Mouse (Mus musculus) ES-CJ7 (cell line): ENCODE data around the gene Gm29564.
"Not testable (repeated sequence)": the region's sequence is repeated elsewhere in the genome, so short reads cannot be mapped to it uniquely, and the experiment has no call there.

ENCODE experiments used
- DNase-seq: peaks from one replicate; pipeline ENCODE4 v3.0.0; 2011; ENCODE audit warnings: low read depth, low spot score

Gm29564 gene

GRCm38 (mm10) chrY:78212693-78213092 lies at the start of gene Gm29564:
Gene Gm29564 (plus strand): TSS chrY:78212993.
- not testable (repeated sequence) for DNase-seq
